Mouse (Mus musculus): ENCODE measurements around the gene AC109138.7.
A peak's percentile ranks its signal among the peaks of the same experiment; 100 is the strongest.

AC109138.7 gene

GRCm38 (mm10) chr19:4214071-4214770 is at the start of gene AC109138.7, which contains the start of gene Clcf1:
Gene AC109138.7, plus strand, starts transcription at chr19:4214357.
Gene Clcf1, plus strand, starts transcription at chr19:4214238.
- DNase-seq, result peak; percentile 61

GRCm38 (mm10) chr19:4164721-4165120 is 49.4 kb upstream of the AC109138.7 start:
- DNase-seq, result no peak

- no peak for DNase-seq
Observed at GRCm38 (mm10) chr19:4166678-4167476, 47.3 kb upstream of the AC109138.7 start.

GRCm38 (mm10) chr19:4169378-4169784 is 44.8 kb upstream of the AC109138.7 start:
- DNase-seq, result peak; percentile 100

GRCm38 (mm10) chr19:4169810-4170209 is 44.3 kb upstream of the AC109138.7 start:
- DNase-seq, result no peak

GRCm38 (mm10) chr19:4170723-4171392 is 43.3 kb upstream of the AC109138.7 start:
- no peak for DNase-seq

- peak; percentile 27 for DNase-seq
Observed at GRCm38 (mm10) chr19:4171393-4172290, 42.5 kb upstream of the AC109138.7 start.

- DNase-seq, result no peak
Observed at GRCm38 (mm10) chr19:4172925-4173324, 41.2 kb upstream of the AC109138.7 start.

GRCm38 (mm10) chr19:4175368-4175947 is 38.7 kb upstream of the AC109138.7 start, which contains the start of gene Carns1:
Gene Carns1, minus strand, starts transcription at chr19:4175479.
- DNase-seq, result no peak

- DNase-seq, result no peak
Observed at GRCm38 (mm10) chr19:4180411-4180810, 33.7 kb upstream of the AC109138.7 start.

- peak; percentile 41 for DNase-seq
Observed at GRCm38 (mm10) chr19:4181892-4182291, 32.3 kb upstream of the AC109138.7 start.

GRCm38 (mm10) chr19:4183689-4184088 is 30.5 kb upstream of the AC109138.7 start:
- DNase-seq, result no peak

- DNase-seq, result peak; percentile 88
Observed at GRCm38 (mm10) chr19:4184976-4185975, 28.9 kb upstream of the AC109138.7 start.

- no peak for DNase-seq
Observed at GRCm38 (mm10) chr19:4187303-4187702, 26.9 kb upstream of the AC109138.7 start.

- DNase-seq, result peak; percentile 52
Observed at GRCm38 (mm10) chr19:4189051-4189620, 25.0 kb upstream of the AC109138.7 start.

GRCm38 (mm10) chr19:4190831-4191334 is 23.3 kb upstream of the AC109138.7 start, which contains the start of gene Tbc1d10c:
Gene Tbc1d10c, minus strand, starts transcription at chr19:4191284.
- peak; percentile 92 for DNase-seq

GRCm38 (mm10) chr19:4191528-4192250 is 22.5 kb upstream of the AC109138.7 start, which contains the start of gene Ppp1ca:
Gene Ppp1ca, plus strand, starts transcription at chr19:4192065.
- peak; percentile 99 for DNase-seq

- peak; percentile 33 for DNase-seq
Observed at GRCm38 (mm10) chr19:4192251-4192985, 21.7 kb upstream of the AC109138.7 start.

All from thymus, postnatal 25 days (tissue).